Mouse (Mus musculus) forebrain, embryonic 12.5 days (tissue): ENCODE data around the gene Elob. TPM values are rescaled to one million over a fixed set of nuclear protein-coding genes. Genes with fewer than 3 reads are reported as not detected.

Source experiments
- ATAC-seq: fragments of 200-750 bp; cut with Nextera tagmentation; 2 replicates; pipeline ENCODE4 v1.8.0; 2017; ENCODE audit warnings: moderate TSS enrichment; ENCODE audit not compliant: low FRiP score
- H3K27ac ChIP-seq: fragments of 300-500 bp; sonication (generic); 2 replicates; pipeline ENCODE4 v1.5.1; 2016; ENCODE audit warnings: mild to moderate bottlenecking
- H3K27me3 ChIP-seq: fragments of 300-500 bp; sonication (generic); 2 replicates; pipeline ENCODE4 v1.6.1; 2016; ENCODE audit warnings: mild to moderate bottlenecking
- H3K36me3 ChIP-seq: fragments of 300-500 bp; sonication (generic); replicated peaks from 2 replicates; pipeline ENCODE4 v1.6.1; 2016; ENCODE audit warnings: mild to moderate bottlenecking
- H3K4me1 ChIP-seq: fragments of 300-500 bp; sonication (generic); 2 replicates; pipeline ENCODE4 v1.6.1; 2016
- H3K4me2 ChIP-seq: fragments of 300-500 bp; sonication (generic); 2 replicates; pipeline ENCODE4 v1.6.1; 2016; ENCODE audit warnings: mild to moderate bottlenecking, moderate library complexity
- H3K4me3 ChIP-seq: fragments of 300-500 bp; sonication (generic); replicated peaks from 2 replicates; pipeline ENCODE4 v1.5.1; 2016; ENCODE audit warnings: mild to moderate bottlenecking
- H3K9ac ChIP-seq: fragments of 300-500 bp; sonication (generic); 2 replicates; pipeline ENCODE4 v1.6.1; 2016; ENCODE audit warnings: mild to moderate bottlenecking
- H3K9me3 ChIP-seq: fragments of 300-500 bp; sonication (generic); 2 replicates; pipeline ENCODE4 v1.6.1; 2016
- WGBS: fragments of 180-500 bp; shearing (Covaris S2); methylation state at CpG from one replicate; pipeline ENCODE4 v1.1.7; 2016; 5-methylcytosine and 5-hydroxymethylcytosine counted together
- polyA plus RNA-seq: library from polyadenylated mRNA; unstranded; fragments of >200 nt; fragmentation: Nextera tagmentation; extraction: Ambion mirVana; gene quantifications from 2 replicates; pipeline ENCODE4 v1.2.1, GENCODE M21; 2016

Gene Elob
- polyA plus RNA-seq, 1 experiment from 2014 or later: 1,118 TPM

- no peak overlapping the region for H3K4me2 ChIP-seq
- no peak overlapping the region for H3K9ac ChIP-seq
- H3K4me3 ChIP-seq: no peak overlapping the region
- peaks cover 5% of the 10 kb centered on the region; the same call in 1 of the 2 replicates for H3K27me3 ChIP-seq
- H3K36me3 ChIP-seq: no peaks in the 10 kb centered on the region
- H3K9me3 ChIP-seq: no peaks in the 10 kb centered on the region
- H3K4me1 ChIP-seq: no peaks in the 10 kb centered on the region
- H3K27ac ChIP-seq: 0 out of 2 replicates have a peak overlapping the region, but pooled peaks have one; percentile 50
- WGBS: 61% methylated on average over 18 of the region's 19 CpGs
- no peak for ATAC-seq
Observed at GRCm38 (mm10) chr17:23850853-23851749, 22.2 kb upstream of the Elob start.

- no peak overlapping the region for H3K9ac ChIP-seq
- WGBS: 64% methylated on average over 2 of the region's 2 CpGs
- no peak for ATAC-seq
- H3K27me3 ChIP-seq: peaks cover 5% of the 10 kb centered on the region; the same call in 1 of the 2 replicates
- H3K36me3 ChIP-seq: no peaks in the 10 kb centered on the region
- H3K9me3 ChIP-seq: no peaks in the 10 kb centered on the region
- no peak overlapping the region for H3K4me3 ChIP-seq
- H3K4me2 ChIP-seq: no peak overlapping the region
- H3K4me1 ChIP-seq: no peaks in the 10 kb centered on the region
- H3K27ac ChIP-seq: no peak overlapping the region
Observed at GRCm38 (mm10) chr17:23850028-23850427, 21.1 kb upstream of the Elob start.

- H3K4me1 ChIP-seq: no peaks in the 10 kb centered on the region
- H3K27ac ChIP-seq: no peak within 1 kb of the TSS
- peak within 1 kb of the TSS; percentile 18; the same call in 1 of the 2 replicates for H3K4me3 ChIP-seq
- no peaks in the 10 kb centered on the region for H3K9me3 ChIP-seq
- H3K9ac ChIP-seq: 0 out of 2 replicates have a peak within 1 kb of the TSS, but pooled peaks have one; percentile 26
- WGBS: 11% methylated on average over 19 of the region's 19 CpGs
- peak; percentile 60; the same call in 1 of the 2 replicates for ATAC-seq
- H3K4me2 ChIP-seq: peak within 1 kb of the TSS; percentile 42
- H3K36me3 ChIP-seq: no peaks in the 10 kb centered on the region
- peaks cover 9% of the 10 kb centered on the region; the same call in 1 of the 2 replicates for H3K27me3 ChIP-seq
Observed at GRCm38 (mm10) chr17:23843812-23844273, 14.9 kb upstream of the Elob start, which contains the start of the genes Prss32 and Prss41. TSS of gene Prss32 (plus strand) at chr17:23843855. TSS of gene Prss41 (minus strand) at chr17:23844172.

- peak; percentile 30; the same call in 1 of the 2 replicates for ATAC-seq
- Histone ChIP-seq H3K36me3 (no peaks in the 10 kb centered on the region), H3K4me2 (peak overlapping the region; percentile 42), H3K4me3 (peak overlapping the region; percentile 18; the same call in 1 of the 2 replicates), H3K9me3 (no peaks in the 10 kb centered on the region), H3K27ac (no peak overlapping the region), H3K4me1 (no peaks in the 10 kb centered on the region), H3K27me3 (peaks cover 9% of the 10 kb centered on the region; the same call in 1 of the 2 replicates), H3K9ac (0 out of 2 replicates have a peak overlapping the region, but pooled peaks have one; percentile 26)
- 47% methylated on average over 23 of the region's 23 CpGs for WGBS
Observed at GRCm38 (mm10) chr17:23843141-23843811, 14.3 kb upstream of the Elob start.

GRCm38 (mm10) chr17:23841145-23841544 is 12.2 kb upstream of the Elob start:
- no peaks in the 10 kb centered on the region for H3K4me1 ChIP-seq
- no peak; the same call in 1 of the 2 replicates for ATAC-seq
- no peak overlapping the region for H3K27ac ChIP-seq
- no peak overlapping the region for H3K4me3 ChIP-seq
- peaks cover 11% of the 10 kb centered on the region; the same call in 1 of the 2 replicates for H3K27me3 ChIP-seq
- no peak overlapping the region for H3K9ac ChIP-seq
- no peaks in the 10 kb centered on the region for H3K36me3 ChIP-seq
- 26% methylated on average over 4 of the region's 4 CpGs for WGBS
- no peak overlapping the region for H3K4me2 ChIP-seq
- H3K9me3 ChIP-seq: no peaks in the 10 kb centered on the region

- no peak within 1 kb of the TSS for H3K4me2 ChIP-seq
- peaks cover 45% of the 10 kb centered on the region for H3K27me3 ChIP-seq
- no peaks in the 10 kb centered on the region for H3K4me1 ChIP-seq
- H3K4me3 ChIP-seq: no peak within 1 kb of the TSS
- H3K9ac ChIP-seq: no peak within 1 kb of the TSS
- 55% methylated on average over 8 of the region's 8 CpGs for WGBS
- no peaks in the 10 kb centered on the region for H3K36me3 ChIP-seq
- no peak for ATAC-seq
- H3K27ac ChIP-seq: no peak within 1 kb of the TSS
- no peaks in the 10 kb centered on the region for H3K9me3 ChIP-seq
Observed at GRCm38 (mm10) chr17:23836006-23836575, 7.2 kb upstream of the Elob start, which contains the start of gene Prss33. TSS of gene Prss33 (minus strand) at chr17:23836056.

GRCm38 (mm10) chr17:23831201-23831600 is 2.3 kb upstream of the Elob start:
- Histone ChIP-seq H3K36me3 (peaks cover 13% of the 10 kb centered on the region), H3K4me1 (peaks cover 23% of the 10 kb centered on the region), H3K9ac (no peak overlapping the region), H3K9me3 (no peaks in the 10 kb centered on the region), H3K4me2 (no peak overlapping the region), H3K27me3 (peaks cover 49% of the 10 kb centered on the region), H3K4me3 (no peak overlapping the region), H3K27ac (no peak overlapping the region)
- no peak for ATAC-seq
- 92% methylated on average over 1 of the region's 1 CpGs for WGBS

GRCm38 (mm10) chr17:23828271-23829001 is 500 bp downstream of the Elob start:
- H3K9ac ChIP-seq: peak overlapping the region; percentile 81
- no peaks in the 10 kb centered on the region for H3K9me3 ChIP-seq
- H3K4me1 ChIP-seq: peaks cover 23% of the 10 kb centered on the region
- peak; percentile 76 for ATAC-seq
- 1% methylated on average over 47 of the region's 47 CpGs for WGBS
- peaks cover 40% of the 10 kb centered on the region for H3K36me3 ChIP-seq
- peak overlapping the region; percentile 65 for H3K4me3 ChIP-seq
- peak overlapping the region; percentile 87 for H3K4me2 ChIP-seq
- peaks cover 31% of the 10 kb centered on the region for H3K27me3 ChIP-seq
- H3K27ac ChIP-seq: peak overlapping the region; percentile 94

- Histone ChIP-seq H3K27me3 (peaks cover 6% of the 10 kb centered on the region; the same call in 1 of the 2 replicates), H3K9ac (no peak overlapping the region), H3K9me3 (no peaks in the 10 kb centered on the region), H3K4me1 (peaks cover 23% of the 10 kb centered on the region), H3K36me3 (peaks cover 69% of the 10 kb centered on the region), H3K27ac (no peak overlapping the region), H3K4me2 (no peak overlapping the region), H3K4me3 (no peak overlapping the region)
- no peak for ATAC-seq
- 89% methylated on average over 4 of the region's 4 CpGs for WGBS
Observed at GRCm38 (mm10) chr17:23825591-23825990, 3.3 kb downstream of the Elob start.

GRCm38 (mm10) chr17:23823614-23824013 is 5.3 kb downstream of the Elob start:
- Histone ChIP-seq H3K4me3 (no peak overlapping the region), H3K9me3 (peaks cover 9% of the 10 kb centered on the region), H3K4me1 (peaks cover 20% of the 10 kb centered on the region), H3K27me3 (no peaks in the 10 kb centered on the region), H3K36me3 (peaks cover 89% of the 10 kb centered on the region), H3K27ac (no peak overlapping the region), H3K9ac (no peak overlapping the region), H3K4me2 (no peak overlapping the region)
- ATAC-seq: no peak
- WGBS: 89% methylated on average over 12 of the region's 12 CpGs

- H3K4me2 ChIP-seq: no peak overlapping the region
- H3K36me3 ChIP-seq: peaks cover 95% of the 10 kb centered on the region
- no peak for ATAC-seq
- H3K9me3 ChIP-seq: peaks cover 15% of the 10 kb centered on the region
- WGBS: 85% methylated on average over 16 of the region's 16 CpGs
- H3K27me3 ChIP-seq: no peaks in the 10 kb centered on the region
- no peak overlapping the region for H3K4me3 ChIP-seq
- no peak overlapping the region for H3K27ac ChIP-seq
- H3K9ac ChIP-seq: no peak overlapping the region
- H3K4me1 ChIP-seq: peaks cover 17% of the 10 kb centered on the region
Observed at GRCm38 (mm10) chr17:23823018-23823417, 5.9 kb downstream of the Elob start.
